Mouse (Mus musculus) urinary bladder, postnatal 0 days (tissue): ENCODE results near the gene Oprl1. TPM values are rescaled to one million over a fixed set of nuclear protein-coding genes. Genes with fewer than 3 reads are reported as not detected.

ENCODE experiments used
- polyA plus RNA-seq: library from polyadenylated mRNA; unstranded; fragments of >200 nt; fragmentation: Nextera tagmentation; extraction: Ambion mirVana; gene quantifications from 2 replicates; pipeline ENCODE4 v1.2.1, GENCODE M21; 2015

Oprl1 gene
- polyA plus RNA-seq: 0.06 and 0.26 TPM in 2 replicates

DNA sequence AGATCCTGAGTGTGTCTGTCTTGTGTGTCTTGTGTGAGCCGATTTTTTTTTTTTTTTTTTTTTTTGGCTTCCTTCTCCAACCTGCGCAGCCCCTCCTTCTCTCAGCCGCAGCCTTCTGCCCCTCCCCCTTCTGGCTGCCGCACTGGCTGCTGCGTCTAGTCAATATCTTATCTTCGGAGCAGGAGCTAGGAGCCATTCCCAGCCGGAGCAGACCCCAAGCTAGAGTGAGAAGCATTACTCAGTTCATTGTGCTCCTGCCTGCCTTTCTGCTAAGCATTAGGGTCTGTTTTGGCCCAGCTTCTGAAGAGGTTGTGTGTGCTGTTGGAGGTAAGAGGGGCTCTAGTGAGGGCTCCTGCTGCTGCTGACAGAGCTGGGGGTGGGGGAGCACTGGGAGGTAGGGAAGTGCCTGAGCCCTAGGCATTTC lies at the start of gene Oprl1:
Gene Oprl1, plus strand, starts transcription at position 114 of the 424 bp plus-strand sequence.

DNA sequence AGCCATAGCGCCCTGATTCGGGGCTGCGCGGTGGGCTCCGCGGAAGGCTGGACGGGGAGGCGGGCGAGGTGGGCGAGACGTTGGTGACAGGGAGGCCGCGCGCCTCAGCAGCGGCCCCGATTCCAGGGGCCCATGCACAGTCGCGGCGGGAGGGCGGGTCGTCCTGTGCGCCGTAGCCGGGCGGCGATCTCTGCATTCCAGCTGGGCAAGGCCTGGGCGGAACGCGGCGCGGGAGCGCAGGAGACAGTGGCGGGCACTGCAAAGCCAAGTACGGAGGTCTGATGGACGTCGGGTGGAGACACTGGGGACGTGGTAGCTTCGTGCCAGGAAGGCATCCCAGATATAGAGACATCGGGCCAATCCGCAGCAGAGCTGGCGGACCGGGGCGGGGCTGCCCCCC lies 43.5 kb upstream of the Oprl1 start, which contains the start of gene Sox18:
Gene Sox18, minus strand, starts transcription at position 315 of the 400 bp plus-strand sequence.

DNA sequence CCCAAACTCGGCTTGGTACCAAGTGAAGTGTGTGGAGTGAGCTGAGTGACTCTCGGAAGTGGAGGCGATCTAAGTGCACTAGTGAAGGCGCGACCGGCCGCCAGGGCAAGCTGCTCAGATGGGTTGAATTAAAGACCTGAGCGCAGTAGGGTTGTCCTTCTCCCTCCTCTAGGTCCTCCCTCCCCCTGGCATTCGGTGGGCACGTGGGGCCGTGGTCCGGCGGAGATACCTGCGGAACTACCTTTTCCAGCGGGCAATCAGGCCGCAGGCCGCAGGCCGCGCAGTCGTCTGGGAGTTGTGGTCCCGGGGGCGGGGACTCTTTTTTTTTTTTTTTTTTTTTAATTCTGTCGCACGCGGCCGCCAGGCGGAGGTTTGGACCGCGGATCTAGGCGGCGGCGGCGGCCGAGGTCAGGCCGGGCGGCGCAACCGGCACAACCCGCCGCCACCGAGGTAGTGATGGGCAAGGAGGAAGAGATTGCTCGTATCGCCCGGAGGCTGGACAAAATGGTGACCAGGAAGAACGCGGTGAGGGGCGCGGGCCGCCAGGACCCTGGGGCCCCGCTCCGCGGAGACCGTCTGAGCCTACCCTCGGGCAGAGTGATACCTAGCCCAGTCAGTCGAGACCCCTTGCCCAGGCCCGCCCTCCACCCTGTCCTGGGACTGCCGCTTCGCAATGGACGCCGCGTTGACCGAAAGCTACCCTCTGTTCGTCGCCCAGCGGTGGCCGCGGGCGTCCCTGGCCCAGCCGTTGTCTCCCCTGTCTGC lies 34.7 kb upstream of the Oprl1 start, which contains the start of gene Tcea2:
Gene Tcea2, plus strand, starts transcription at position 360 of the 765 bp plus-strand sequence.

DNA sequence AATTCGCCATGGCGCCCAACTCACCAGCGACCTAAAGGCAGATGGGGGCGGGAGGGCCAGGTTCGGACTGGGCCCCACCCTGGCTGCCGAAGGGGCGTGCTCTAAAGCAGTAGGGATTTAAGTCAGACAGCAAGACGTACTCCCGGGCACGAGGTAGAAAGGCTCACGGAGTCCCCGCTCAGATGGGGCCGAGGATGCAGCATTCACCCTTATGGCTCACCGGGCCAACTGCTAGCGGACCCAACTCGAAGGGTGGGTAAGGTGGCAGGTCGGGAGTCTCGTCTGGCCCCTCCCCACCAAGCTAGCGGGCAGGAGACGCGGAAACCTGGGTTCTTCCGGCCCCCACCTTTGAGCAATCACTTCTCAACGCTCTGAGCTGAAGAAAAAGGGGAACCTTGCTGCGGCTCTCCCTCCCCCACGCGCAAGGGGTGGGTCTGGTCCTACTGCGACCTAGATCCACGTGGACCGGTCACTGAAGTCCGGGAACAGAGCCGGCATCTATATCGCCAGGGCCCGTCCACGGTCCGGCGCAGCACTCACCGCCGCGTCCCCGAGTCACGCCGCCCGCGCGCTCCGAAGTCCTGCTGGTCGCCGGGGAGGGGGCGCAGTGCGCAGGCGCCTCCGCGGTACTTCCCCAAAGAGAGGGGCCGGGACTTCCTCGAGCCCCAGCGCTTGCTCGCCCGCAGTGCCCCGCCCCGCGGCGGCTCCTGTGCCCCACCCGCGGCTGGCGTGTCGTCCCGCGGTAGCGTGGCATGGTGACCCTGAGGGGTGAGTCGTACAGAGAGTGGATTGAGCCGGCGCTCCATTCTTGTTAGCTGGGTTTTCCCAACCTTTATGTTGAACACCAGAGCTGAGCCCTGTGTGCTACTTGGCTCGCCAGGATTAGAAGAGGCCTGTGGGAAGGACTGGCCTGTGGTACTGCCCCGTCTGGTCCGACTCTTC lies 21.2 kb upstream of the Oprl1 start, which contains the start of gene Rgs19:
Gene Rgs19, minus strand, starts transcription at position 639 of the 942 bp plus-strand sequence.

DNA sequence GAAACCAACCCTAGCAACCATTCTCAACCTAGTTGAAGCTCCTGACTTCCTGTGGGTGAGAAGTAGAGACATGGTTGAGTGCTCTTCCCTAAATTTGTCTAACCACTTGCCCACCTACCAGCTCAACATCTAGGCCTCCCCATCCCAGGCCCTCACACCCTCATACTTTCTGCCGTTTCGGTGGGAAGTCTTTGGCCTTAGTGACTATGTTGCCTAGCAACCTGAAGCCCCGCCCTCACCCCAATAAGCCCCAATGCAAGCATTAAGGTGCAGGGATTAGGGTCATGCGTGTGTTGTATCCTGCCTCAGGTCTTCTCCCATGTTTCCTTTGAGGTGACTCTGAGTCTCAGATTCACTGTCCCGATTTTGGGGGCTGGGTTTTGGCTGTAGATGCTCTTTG lies 16.6 kb upstream of the Oprl1 start, which contains the start of gene Lkaaear1:
Gene Lkaaear1, minus strand, starts transcription at position 202 of the 400 bp plus-strand sequence.

DNA sequence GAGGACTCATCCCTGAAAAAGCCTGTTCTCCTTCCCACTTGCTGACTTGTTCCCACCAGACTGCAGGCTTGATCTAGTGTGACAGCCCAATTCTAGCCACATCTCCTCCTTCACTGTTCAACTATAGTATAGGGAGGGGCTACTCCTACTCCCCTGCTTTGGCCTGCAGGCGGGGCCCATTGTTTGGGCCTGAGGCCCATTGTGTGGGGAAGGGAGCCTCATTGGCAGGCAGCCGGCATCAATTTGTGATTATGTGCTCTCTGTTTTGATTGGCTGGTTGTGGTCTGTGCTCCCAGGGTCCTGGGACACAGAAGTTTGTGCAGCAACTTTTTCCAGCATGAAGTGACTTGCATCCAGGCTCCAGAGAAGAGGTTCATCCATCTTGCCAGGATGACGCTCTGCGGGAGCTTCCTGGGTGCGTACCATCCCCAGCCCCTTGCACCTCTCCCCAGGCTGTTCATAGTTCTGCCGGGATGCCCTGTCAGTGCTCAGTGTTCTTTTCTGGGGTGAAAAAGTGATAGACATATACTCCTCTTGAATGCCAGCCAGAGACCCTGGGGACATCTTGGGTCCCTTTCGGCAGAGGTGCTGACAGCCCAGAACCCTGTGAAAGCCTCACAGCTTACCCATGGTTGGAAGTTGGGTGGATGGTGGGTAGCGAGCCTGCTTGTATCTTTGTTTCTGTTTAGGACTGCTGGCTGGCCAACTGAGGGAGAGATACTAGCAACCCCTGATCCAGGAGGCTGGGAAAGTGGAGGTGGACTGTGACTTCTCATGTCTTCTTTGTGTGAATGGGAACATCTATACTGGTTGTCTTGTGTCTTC lies 48.4 kb downstream of the Oprl1 start, which contains the start of gene Myt1:
Gene Myt1, plus strand, starts transcription at position 327 of the 825 bp plus-strand sequence.

Other genes starting within 250 kb of the Oprl1 start
- gene Abhd16b, start 221.8 kb upstream of the Oprl1 start, polyA plus RNA-seq: not detected in 2 replicates
- gene Tpd52l2, start 217.9 kb upstream of the Oprl1 start, polyA plus RNA-seq: 129 and 134 TPM in 2 replicates
- gene Dnajc5, start 194.5 kb upstream of the Oprl1 start, polyA plus RNA-seq: 52.2 and 55.0 TPM in 2 replicates
- 58.0 and 61.9 TPM in 2 replicates for gene Uckl1, start 130.1 kb upstream of the Oprl1 start, polyA plus RNA-seq
- 29.1 and 32.2 TPM in 2 replicates for gene Prpf6, start 123.1 kb upstream of the Oprl1 start, polyA plus RNA-seq
- gene Zfp512b, start 122.2 kb upstream of the Oprl1 start, polyA plus RNA-seq: 24.2 and 27.2 TPM in 2 replicates
- 8.9 and 10.9 TPM in 2 replicates for gene Samd10, start 115.8 kb upstream of the Oprl1 start, polyA plus RNA-seq
- gene Gm29797, start 58.0 kb upstream of the Oprl1 start, polyA plus RNA-seq: not detected in 2 replicates
- gene Sox18, start 43.4 kb upstream of the Oprl1 start, polyA plus RNA-seq: 17.4 and 20.6 TPM in 2 replicates
- 11.9 and 13.4 TPM in 2 replicates for gene Tcea2, start 34.7 kb upstream of the Oprl1 start, polyA plus RNA-seq
- gene Rgs19, start 21.0 kb upstream of the Oprl1 start, polyA plus RNA-seq: 33.1 and 41.7 TPM in 2 replicates
- gene Lkaaear1, start 16.6 kb upstream of the Oprl1 start, polyA plus RNA-seq: not detected in 2 replicates
- 0.02 TPM in 1 of 2 replicates, not detected in the other for gene Myt1, start 48.3 kb downstream of the Oprl1 start, polyA plus RNA-seq
- gene Pcmtd2, start 122.8 kb downstream of the Oprl1 start, polyA plus RNA-seq: 14.1 and 16.3 TPM in 2 replicates
- gene Polr3k, start 149.3 kb downstream of the Oprl1 start, polyA plus RNA-seq: 41.6 and 43.9 TPM in 2 replicates